Mouse (Mus musculus) urinary bladder, postnatal 25 days (tissue): ENCODE measurements around the gene Clk1.
"Not testable (repeated sequence)": the region's sequence is repeated elsewhere in the genome, so short reads cannot be mapped to it uniquely, and the experiment has no call there.

Source experiments
- DNase-seq: peaks from one replicate; pipeline ENCODE4 v3.0.0; 2022; ENCODE audit warnings: low spot score

Gene Clk1

GRCm38 (mm10) chr1:58407321-58407720 is 16.5 kb downstream of the Clk1 start:
- DNase-seq = no peak

GRCm38 (mm10) chr1:58403745-58404144 is 20.1 kb downstream of the Clk1 start:
- no peak for DNase-seq

GRCm38 (mm10) chr1:58401396-58401795 is 22.5 kb downstream of the Clk1 start:
- no peak for DNase-seq

GRCm38 (mm10) chr1:58397731-58398130 is 26.1 kb downstream of the Clk1 start:
- no peak for DNase-seq

GRCm38 (mm10) chr1:58396179-58396578 is 27.7 kb downstream of the Clk1 start:
- no peak for DNase-seq

- no peak for DNase-seq
These were observed 28.5 kb downstream of the Clk1 start for GRCm38 (mm10) chr1:58395341-58395740.

- peak; percentile 43 for DNase-seq
These were observed 30.3 kb downstream of the Clk1 start for GRCm38 (mm10) chr1:58393284-58394195.

GRCm38 (mm10) chr1:58392652-58393283 is 31.1 kb downstream of the Clk1 start, which contains the start of gene Bzw1:
Bzw1 (plus strand) TSS chr1:58392898.
- DNase-seq = peak; percentile 90

- no peak for DNase-seq
These were observed 31.6 kb downstream of the Clk1 start for GRCm38 (mm10) chr1:58392268-58392651.

- no peak for DNase-seq
These were observed 32.2 kb downstream of the Clk1 start for GRCm38 (mm10) chr1:58391421-58392267.

GRCm38 (mm10) chr1:58382586-58383281 is 41.1 kb downstream of the Clk1 start:
- no peak for DNase-seq

GRCm38 (mm10) chr1:58375574-58376147 is 48.2 kb downstream of the Clk1 start:
- no peak for DNase-seq

- not testable (repeated sequence) for DNase-seq
These were observed 49.6 kb downstream of the Clk1 start for GRCm38 (mm10) chr1:58374266-58374665.

- DNase-seq = no peak
These were observed 54.1 kb downstream of the Clk1 start for GRCm38 (mm10) chr1:58369716-58370115.

- DNase-seq = no peak
These were observed 57.0 kb downstream of the Clk1 start for GRCm38 (mm10) chr1:58366737-58367471.

GRCm38 (mm10) chr1:58365829-58366228 is 58.0 kb downstream of the Clk1 start:
- no peak for DNase-seq

GRCm38 (mm10) chr1:58364551-58364950 is 59.3 kb downstream of the Clk1 start:
- DNase-seq = no peak

GRCm38 (mm10) chr1:58362296-58362695 is 61.6 kb downstream of the Clk1 start:
- DNase-seq = no peak
